Mouse (Mus musculus) bone marrow macrophage, adult 2 months (primary cell): Measurements from ENCODE around the gene Abtb2.

Experiments used
- CTCF ChIP-seq: IDR thresholded peaks from 2 replicates; pipeline ENCODE4 v1.5.1; 2012; ENCODE audit warnings: low read depth, mild to moderate bottlenecking, low read length, moderate library complexity
- POLR2A ChIP-seq: IDR thresholded peaks from 2 replicates; pipeline ENCODE4 v1.6.1; 2012; ENCODE audit warnings: mild to moderate bottlenecking, low read depth, low read length, borderline replicate concordance

DNA sequence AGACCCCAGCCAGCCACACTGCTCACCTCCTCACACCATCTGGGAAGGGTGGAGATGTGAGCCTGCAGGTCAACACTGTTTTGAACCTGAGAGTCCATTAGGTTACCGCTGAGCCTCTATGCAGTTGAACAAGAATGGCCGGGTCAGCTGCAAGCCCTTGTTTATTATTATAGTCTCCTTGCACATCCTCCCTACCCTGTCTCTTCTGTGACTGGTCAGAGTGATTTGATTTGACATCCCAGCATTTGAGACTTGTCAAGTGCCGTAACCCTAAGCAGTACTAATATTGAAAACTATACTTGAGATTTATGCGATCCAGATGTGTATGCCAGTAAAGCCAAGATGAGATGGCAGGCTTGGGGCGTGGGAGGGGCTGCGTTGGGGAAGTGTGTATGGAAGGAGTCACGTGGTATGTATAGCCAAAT lies 65.2 kb downstream of the Abtb2 start:
- TF ChIP-seq CTCF (no peak), POLR2A (no peak)
